Mouse (Mus musculus): ENCODE results near the gene Prr23a2. TPM values are rescaled to one million over a fixed set of nuclear protein-coding genes. Genes with fewer than 3 reads are reported as not detected.

Gene Prr23a2
- total RNA-seq (2023), result not detected

GRCm38 (mm10) chr9:98856210-98856609, at the start of gene Prr23a2:
Gene Prr23a2 (plus strand): TSS chr9:98856494.

GRCm38 (mm10) chr9:98842117-98842516, 14.2 kb upstream of the Prr23a2 start, which contains the start of gene Prr23a1:
Gene Prr23a1 (plus strand): TSS chr9:98842503.

GRCm38 (mm10) chr9:98864571-98864970, 8.3 kb downstream of the Prr23a2 start, which contains the start of gene Prr23a3:
Gene Prr23a3 (plus strand): TSS chr9:98864767.

GRCm38 (mm10) chr9:98902819-98903218, 46.5 kb downstream of the Prr23a2 start, which contains the start of gene 7420426K07Rik:
Gene 7420426K07Rik (plus strand): TSS chr9:98903119.

Other genes starting within 250 kb of the Prr23a2 start
- not detected for gene Prr23a1, start 14.0 kb upstream of the Prr23a2 start, total RNA-seq (2023)
- not detected for gene Prr23a3, start 8.3 kb downstream of the Prr23a2 start, total RNA-seq (2023)
- not detected for gene 7420426K07Rik, start 46.6 kb downstream of the Prr23a2 start, total RNA-seq (2023)
- not detected for gene Foxl2, start 98.8 kb downstream of the Prr23a2 start, total RNA-seq (2023)
- 10 to 100 TPM; 35.4 to 36.9 TPM for gene Faim, start 129.9 kb downstream of the Prr23a2 start, total RNA-seq (2023)
- not detected for gene Gm1123, start 179.2 kb downstream of the Prr23a2 start, total RNA-seq (2023)